Mouse (Mus musculus) G1E (cell line): ENCODE results near the gene Cnfn. TPM values are rescaled to one million over a fixed set of nuclear protein-coding genes. Genes with fewer than 3 reads are reported as not detected.

Experiments used
- ATAC-seq: 2 replicates; pipeline ENCODE4 v1.8.0; 2016; ENCODE audit warnings: mild to moderate bottlenecking; ENCODE audit not compliant: insufficient number of reproducible peaks, poor library complexity, low FRiP score, severe bottlenecking; ENCODE audit errors: extremely low read depth
- DNase-seq: peaks from one replicate; pipeline ENCODE4 v3.0.0; 2012; ENCODE audit warnings: low spot score
- H3K27me3 ChIP-seq: 2 replicates; pipeline ENCODE4 v1.6.1; 2012; ENCODE audit warnings: mild to moderate bottlenecking, low read length, inconsistent platforms; ENCODE audit not compliant: insufficient read depth
- H3K36me3 ChIP-seq: replicated peaks from 2 replicates; pipeline ENCODE3; 2012; ENCODE audit warnings: mild to moderate bottlenecking, inconsistent platforms
- H3K4me1 ChIP-seq: 2 replicates; pipeline ENCODE4 v1.6.1; 2012; ENCODE audit warnings: low read depth, low read length, inconsistent platforms, mixed read lengths; ENCODE audit not compliant: insufficient read depth
- H3K4me3 ChIP-seq: 2 replicates; pipeline ENCODE4 v1.5.1; 2012; ENCODE audit warnings: low read depth, mild to moderate bottlenecking, inconsistent platforms, low read length, moderate library complexity, mixed read lengths
- H3K9me3 ChIP-seq: replicated peaks from 2 replicates; pipeline ENCODE4 v1.6.1; 2012; ENCODE audit warnings: inconsistent platforms
- CTCF ChIP-seq: IDR thresholded peaks from 2 replicates; pipeline ENCODE4 v1.5.1; 2012; ENCODE audit warnings: low read depth, low read length, inconsistent platforms, mixed read lengths
- GATA1 ChIP-seq: IDR thresholded peaks from 2 replicates; pipeline ENCODE4 v1.6.1; 2012; ENCODE audit warnings: borderline replicate concordance, low read length, inconsistent platforms, mixed read lengths
- GATA2 ChIP-seq: IDR thresholded peaks from 2 replicates; pipeline ENCODE4 v1.6.1; 2012; ENCODE audit warnings: low read depth, low read length, inconsistent platforms, borderline replicate concordance
- POLR2AphosphoS5 ChIP-seq: IDR thresholded peaks from 2 replicates; pipeline ENCODE4 v1.6.1; 2012; ENCODE audit warnings: low read depth, low read length, inconsistent platforms; ENCODE audit not compliant: insufficient replicate concordance
- TAL1 ChIP-seq: conservative IDR thresholded peaks from 2 replicates; pipeline ENCODE4 v1.6.1; 2012; ENCODE audit warnings: low read depth, low read length, inconsistent platforms, mixed read lengths
- polyA plus RNA-seq: library from polyadenylated mRNA; stranded (reverse); fragments of >175 nt; gene quantifications from 2 replicates; pipeline ENCODE4 v1.2.3, GENCODE M21; 2012
- total RNA-seq, 2 experiments: library from RNA; stranded (forward) in 1 of 2; stranded (reverse) in 1 of 2; fragments of 200-1000 nt in 1 of 2; fragments of >200 nt in 1 of 2; fragmentation: Nextera tagmentation in 1 of 2; gene quantifications; 2 replicates each; pipeline ENCODE4 v1.2.3; 2014 to 2017

The Cnfn gene
- total and polyA plus RNA-seq, 3 experiments = not detected

DNA sequence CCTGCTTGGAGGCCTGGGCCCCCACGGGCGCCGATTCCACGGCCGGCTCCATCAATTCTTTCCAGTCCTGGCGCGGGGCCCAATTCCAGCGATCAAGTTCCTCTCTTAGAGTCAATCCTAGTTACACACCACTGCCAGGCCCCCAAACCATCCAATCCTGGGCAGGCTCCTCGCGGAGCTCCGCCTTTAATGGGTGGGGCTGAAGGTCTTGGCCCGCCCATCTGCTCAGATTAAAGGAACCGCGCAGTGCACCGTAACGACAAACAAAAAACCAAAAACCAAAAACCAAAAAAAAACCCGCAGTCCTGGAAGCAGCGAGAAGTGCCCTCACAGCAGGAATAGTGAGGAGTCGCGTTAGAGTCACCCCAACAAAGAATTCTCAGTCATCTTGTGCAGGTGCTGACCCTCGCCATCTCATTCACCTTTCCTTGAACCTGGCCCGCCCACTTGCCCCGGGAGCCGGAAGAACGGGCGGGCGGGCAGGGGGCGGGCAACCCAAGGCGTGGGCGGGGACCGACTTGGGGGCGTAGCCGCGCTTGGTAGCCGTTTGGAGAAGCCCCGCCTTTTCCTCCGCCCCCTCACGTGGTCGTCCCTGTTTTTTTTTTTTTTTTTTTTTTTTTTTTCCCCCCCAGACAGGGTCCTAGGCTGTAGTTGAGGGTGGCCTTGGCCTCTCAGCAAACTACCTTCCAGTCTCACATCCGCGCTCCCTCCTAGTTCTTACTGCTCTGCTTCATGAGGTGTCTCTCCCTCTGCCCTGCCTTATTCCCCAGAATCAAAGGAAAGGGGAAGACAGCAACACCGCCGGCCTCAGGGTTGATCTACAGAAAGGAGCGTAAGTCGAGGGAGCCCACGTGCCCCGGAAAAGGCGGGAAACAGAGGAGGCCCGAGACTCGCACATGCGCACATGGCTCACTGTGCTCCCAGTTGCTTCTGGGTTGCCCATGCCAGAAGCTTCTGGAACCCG, 26.3 kb upstream of the Cnfn start:
- Histone ChIP-seq H3K4me3 (peak overlapping the region; percentile 76), H3K27me3 (no peaks in the 10 kb centered on the region), H3K36me3 (peaks cover 48% of the 10 kb centered on the region), H3K9me3 (no peaks in the 10 kb centered on the region), H3K4me1 (peaks cover 59% of the 10 kb centered on the region)
- DNase-seq (peak; percentile 98), ATAC-seq (peak; percentile 97)
- TF ChIP-seq GATA2 (no peak), TAL1 (no peak), GATA1 (no peak), POLR2AphosphoS5 (no peak), CTCF (no peak)

DNA sequence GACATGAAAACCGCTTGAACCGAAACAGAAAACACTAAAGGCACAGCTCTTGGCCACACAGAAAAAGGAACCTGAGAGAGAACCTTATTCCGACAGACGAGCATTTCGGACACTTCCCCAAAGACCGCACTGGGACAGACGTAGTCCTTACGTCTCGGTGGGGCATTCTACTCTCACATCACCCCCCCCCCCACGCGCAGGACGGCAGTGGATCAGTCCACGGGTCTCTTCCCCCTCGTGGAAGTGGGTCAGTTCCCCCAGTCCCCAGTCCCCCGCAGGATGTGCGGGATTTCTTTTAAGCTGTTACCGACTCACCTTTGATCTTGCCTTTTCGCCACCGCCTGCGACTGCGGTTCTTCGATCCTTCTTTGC, 25.6 kb upstream of the Cnfn start:
- no peak for TF ChIP-seq CTCF
- no peak for TF ChIP-seq GATA2
- no peak for TF ChIP-seq POLR2AphosphoS5
- TF ChIP-seq TAL1 = no peak
- TF ChIP-seq GATA1 = no peak
- H3K4me3 ChIP-seq = peak overlapping the region; percentile 76
- no peak for ATAC-seq
- H3K36me3 ChIP-seq = peaks cover 53% of the 10 kb centered on the region
- DNase-seq = no peak
- peaks cover 66% of the 10 kb centered on the region for H3K4me1 ChIP-seq
- no peaks in the 10 kb centered on the region for H3K27me3 ChIP-seq
- H3K9me3 ChIP-seq = no peaks in the 10 kb centered on the region

DNA sequence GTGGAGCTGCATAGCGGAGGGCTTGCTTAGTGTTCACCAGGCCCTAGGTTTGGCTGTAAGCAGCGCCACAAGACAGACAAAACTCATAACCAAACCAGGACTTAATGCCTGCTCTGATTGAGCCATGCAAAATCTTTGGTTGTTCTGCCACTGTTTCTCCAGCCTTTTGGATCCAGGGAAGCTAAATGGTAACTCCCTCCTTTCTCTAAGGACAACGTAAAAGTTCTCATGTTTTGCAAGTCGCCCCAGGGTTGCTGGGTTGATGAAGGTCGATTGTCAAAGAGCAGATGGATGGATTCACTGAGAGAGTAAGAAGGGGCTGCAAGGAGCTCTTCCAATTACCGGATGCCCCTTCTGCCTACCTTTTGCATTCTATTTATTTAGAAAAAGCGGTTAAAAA, 25.2 kb upstream of the Cnfn start:
- no peak for TF ChIP-seq POLR2AphosphoS5
- TF ChIP-seq GATA2 = no peak
- TF ChIP-seq TAL1 = no peak
- no peak for TF ChIP-seq GATA1
- no peak for TF ChIP-seq CTCF
- peaks cover 70% of the 10 kb centered on the region for H3K4me1 ChIP-seq
- no peak for DNase-seq

DNA sequence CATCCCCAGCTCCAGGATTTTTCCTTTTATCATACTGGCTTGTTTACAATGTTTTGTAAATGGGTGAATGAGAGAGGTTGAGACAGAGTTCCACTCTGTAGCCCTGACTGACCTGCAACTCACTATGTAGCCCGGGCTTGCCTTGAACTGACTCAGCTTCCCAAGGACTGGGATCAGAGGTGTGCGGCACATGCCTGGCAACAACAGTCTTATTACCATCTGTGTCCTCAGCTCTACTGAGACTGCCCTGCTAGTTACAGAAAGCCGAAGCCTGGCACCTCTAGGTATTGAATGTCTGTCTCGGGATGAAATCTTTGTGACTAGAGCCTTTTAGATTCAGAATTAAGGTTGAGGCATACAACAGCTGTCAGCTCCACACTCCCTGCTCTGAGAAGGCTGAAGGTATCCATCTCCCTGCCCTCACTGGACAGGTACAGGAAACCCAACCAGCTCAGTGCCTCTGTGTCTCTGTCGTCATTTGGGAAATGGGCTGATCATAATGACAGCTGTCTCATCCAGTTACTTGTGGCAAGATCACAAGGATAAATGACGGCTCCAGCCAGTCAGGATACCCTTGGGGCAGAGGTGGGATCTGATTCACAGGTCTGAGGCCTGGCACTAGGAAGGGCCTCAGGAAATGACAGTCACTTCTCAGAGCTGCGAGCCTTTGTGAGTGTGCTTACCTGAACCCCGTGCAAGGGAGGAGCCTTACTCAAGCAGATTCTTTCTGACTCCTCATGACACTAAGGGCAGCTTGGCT, 24.1 kb upstream of the Cnfn start:
- Histone ChIP-seq H3K27me3 (no peaks in the 10 kb centered on the region), H3K4me1 (peaks cover 70% of the 10 kb centered on the region), H3K9me3 (no peaks in the 10 kb centered on the region), H3K4me3 (no peak overlapping the region), H3K36me3 (peaks cover 61% of the 10 kb centered on the region)
- ATAC-seq (no peak), DNase-seq (no peak)
- no peak for TF ChIP-seq GATA1
- TF ChIP-seq CTCF = no peak
- TF ChIP-seq TAL1 = no peak
- TF ChIP-seq POLR2AphosphoS5 = no peak
- TF ChIP-seq GATA2 = no peak

More for the DNA sequence above, 25.2 kb upstream of the Cnfn start:
- H3K4me3 ChIP-seq = peak overlapping the region; percentile 76
- no peak for ATAC-seq
- H3K36me3 ChIP-seq = peaks cover 53% of the 10 kb centered on the region
- no peaks in the 10 kb centered on the region for H3K27me3 ChIP-seq
- H3K9me3 ChIP-seq = no peaks in the 10 kb centered on the region

DNA sequence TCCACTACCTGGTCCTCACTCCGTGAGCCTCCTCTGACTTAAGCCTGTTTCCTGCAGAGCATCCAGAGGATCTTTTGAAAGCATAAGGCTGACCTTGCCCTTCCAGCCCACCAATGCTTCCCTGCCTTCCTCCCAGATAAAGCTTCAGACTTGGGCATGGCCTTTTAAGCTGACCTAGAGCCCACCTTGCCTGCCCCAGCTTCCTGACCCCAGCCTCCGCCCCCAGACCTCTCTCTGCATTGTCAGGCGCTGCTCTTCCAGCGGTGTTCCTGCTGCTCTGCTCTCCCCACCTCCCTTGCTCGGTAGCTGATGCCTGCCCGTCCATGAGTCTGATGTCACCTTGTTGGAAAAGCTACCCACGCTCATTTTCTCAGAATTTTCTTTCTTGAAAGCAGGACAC, 23.3 kb upstream of the Cnfn start:
- Histone ChIP-seq H3K4me1 (peaks cover 71% of the 10 kb centered on the region), H3K9me3 (no peaks in the 10 kb centered on the region), H3K4me3 (no peak overlapping the region), H3K27me3 (no peaks in the 10 kb centered on the region), H3K36me3 (peaks cover 61% of the 10 kb centered on the region)
- ATAC-seq (no peak), DNase-seq (no peak)
- TF ChIP-seq CTCF (no peak), POLR2AphosphoS5 (no peak), GATA1 (no peak), GATA2 (no peak), TAL1 (no peak)

DNA sequence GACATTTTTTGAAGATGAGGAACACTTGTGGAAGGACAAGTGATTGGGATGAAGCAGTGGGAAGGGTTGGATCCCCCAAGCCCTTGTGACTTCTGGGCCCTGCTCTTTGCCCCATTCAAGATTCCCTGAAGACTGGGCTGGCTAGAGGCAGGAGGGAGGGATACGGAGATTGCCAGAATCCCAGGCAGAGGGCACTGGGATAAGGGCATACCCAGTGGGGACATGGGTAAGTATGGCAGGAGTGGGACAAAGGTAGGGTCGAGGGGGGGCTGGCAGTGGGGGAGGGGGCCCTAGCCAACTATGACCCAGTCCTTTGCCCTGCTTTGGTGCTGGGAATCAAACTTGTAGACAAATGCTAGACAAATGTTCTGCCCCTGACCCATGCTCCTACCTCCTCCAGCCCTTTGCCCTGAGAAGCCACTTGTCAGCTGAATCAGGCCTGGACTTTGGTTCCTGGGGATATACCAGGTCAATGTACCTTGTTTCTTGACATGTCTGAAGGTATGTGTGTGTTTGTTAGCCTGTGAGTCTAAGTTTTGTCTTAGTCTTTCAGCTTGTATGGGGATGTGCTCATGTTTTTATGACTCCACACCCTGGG, 22.4 kb upstream of the Cnfn start:
- no peak for ATAC-seq
- H3K36me3 ChIP-seq = peaks cover 70% of the 10 kb centered on the region
- no peak for DNase-seq
- H3K4me1 ChIP-seq = peaks cover 75% of the 10 kb centered on the region
- H3K9me3 ChIP-seq = no peaks in the 10 kb centered on the region
- H3K27me3 ChIP-seq = no peaks in the 10 kb centered on the region
- no peak overlapping the region for H3K4me3 ChIP-seq
- TF ChIP-seq CTCF (no peak), POLR2AphosphoS5 (no peak), GATA1 (no peak), GATA2 (no peak)

DNA sequence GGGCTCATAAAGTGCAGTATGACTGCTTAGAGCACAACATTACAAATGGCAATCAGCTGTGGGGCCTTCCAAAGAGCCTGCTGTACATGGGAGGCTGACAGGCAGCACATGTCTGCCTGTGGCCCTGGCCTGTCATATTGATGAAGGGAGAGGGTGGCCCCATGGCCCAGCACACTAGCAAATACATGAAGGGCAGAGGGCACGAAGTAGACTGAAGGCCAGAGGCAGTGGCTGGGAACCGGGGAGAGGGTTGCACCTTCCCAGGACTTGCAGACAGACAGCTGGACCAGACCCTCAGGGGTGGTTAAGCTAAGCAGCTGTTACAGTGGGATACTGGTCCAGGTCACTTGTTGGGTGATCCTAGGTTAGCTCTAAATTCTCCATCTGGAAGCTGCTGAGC, 21.5 kb upstream of the Cnfn start:
- Histone ChIP-seq H3K4me3 (no peak overlapping the region; the same call in 1 of the 2 replicates), H3K27me3 (no peaks in the 10 kb centered on the region), H3K36me3 (peaks cover 68% of the 10 kb centered on the region), H3K9me3 (no peaks in the 10 kb centered on the region), H3K4me1 (peaks cover 75% of the 10 kb centered on the region)
- no peak for DNase-seq
- TF ChIP-seq CTCF (no peak), GATA1 (no peak), POLR2AphosphoS5 (no peak), GATA2 (no peak)
- ATAC-seq = no peak
